Mouse (Mus musculus): Measurements from ENCODE around the gene Ccl6.
A peak's percentile ranks its signal among the peaks of the same experiment; 100 is the strongest.

Gene Ccl6

GRCm38 (mm10) chr11:83592853-83593252 is at the start of gene Ccl6:
Ccl6 (minus strand) TSS chr11:83593087.
- peak; percentile 24 for DNase-seq

- DNase-seq = no peak
Measured at GRCm38 (mm10) chr11:83641216-83641615, 48.3 kb upstream of the Ccl6 start.

- no peak for DNase-seq
Measured at GRCm38 (mm10) chr11:83640141-83640540, 47.3 kb upstream of the Ccl6 start.

- no peak for DNase-seq
Measured at GRCm38 (mm10) chr11:83639533-83639932, 46.6 kb upstream of the Ccl6 start.

GRCm38 (mm10) chr11:83638934-83639333 is 46.0 kb upstream of the Ccl6 start:
- DNase-seq = no peak

- no peak for DNase-seq
Measured at GRCm38 (mm10) chr11:83636742-83637235, 43.9 kb upstream of the Ccl6 start.

GRCm38 (mm10) chr11:83634898-83635297 is 42.0 kb upstream of the Ccl6 start:
- DNase-seq = no peak

GRCm38 (mm10) chr11:83634425-83634824 is 41.5 kb upstream of the Ccl6 start:
- no peak for DNase-seq

GRCm38 (mm10) chr11:83632744-83633143 is 39.9 kb upstream of the Ccl6 start:
- DNase-seq = no peak

GRCm38 (mm10) chr11:83631065-83631464 is 38.2 kb upstream of the Ccl6 start:
- DNase-seq = no peak

- no peak for DNase-seq
Measured at GRCm38 (mm10) chr11:83630630-83631029, 37.7 kb upstream of the Ccl6 start.

GRCm38 (mm10) chr11:83628808-83629207 is 35.9 kb upstream of the Ccl6 start:
- no peak for DNase-seq

GRCm38 (mm10) chr11:83623586-83623985 is 30.7 kb upstream of the Ccl6 start:
- DNase-seq = no peak

- DNase-seq = no peak
Measured at GRCm38 (mm10) chr11:83619037-83619436, 26.1 kb upstream of the Ccl6 start.

GRCm38 (mm10) chr11:83618238-83618637 is 25.4 kb upstream of the Ccl6 start:
- no peak for DNase-seq

GRCm38 (mm10) chr11:83616586-83616985 is 23.7 kb upstream of the Ccl6 start:
- DNase-seq = no peak

- DNase-seq = no peak
Measured at GRCm38 (mm10) chr11:83610900-83611299, 18.0 kb upstream of the Ccl6 start.

GRCm38 (mm10) chr11:83606396-83606795 is 13.5 kb upstream of the Ccl6 start:
- no peak for DNase-seq

- DNase-seq = no peak
Measured at GRCm38 (mm10) chr11:83605535-83605934, 12.6 kb upstream of the Ccl6 start.

- no peak for DNase-seq
Measured at GRCm38 (mm10) chr11:83604698-83605097, 11.8 kb upstream of the Ccl6 start.

- DNase-seq = no peak
Measured at GRCm38 (mm10) chr11:83603399-83603798, 10.5 kb upstream of the Ccl6 start.

GRCm38 (mm10) chr11:83600576-83600975 is 7.7 kb upstream of the Ccl6 start:
- no peak for DNase-seq

- no peak for DNase-seq
Measured at GRCm38 (mm10) chr11:83598991-83599390, 6.1 kb upstream of the Ccl6 start.

GRCm38 (mm10) chr11:83598207-83598837 is 5.4 kb upstream of the Ccl6 start:
- no peak for DNase-seq

- DNase-seq = no peak
Measured at GRCm38 (mm10) chr11:83597796-83598195, 4.9 kb upstream of the Ccl6 start.
